In the genomic region with DNA sequence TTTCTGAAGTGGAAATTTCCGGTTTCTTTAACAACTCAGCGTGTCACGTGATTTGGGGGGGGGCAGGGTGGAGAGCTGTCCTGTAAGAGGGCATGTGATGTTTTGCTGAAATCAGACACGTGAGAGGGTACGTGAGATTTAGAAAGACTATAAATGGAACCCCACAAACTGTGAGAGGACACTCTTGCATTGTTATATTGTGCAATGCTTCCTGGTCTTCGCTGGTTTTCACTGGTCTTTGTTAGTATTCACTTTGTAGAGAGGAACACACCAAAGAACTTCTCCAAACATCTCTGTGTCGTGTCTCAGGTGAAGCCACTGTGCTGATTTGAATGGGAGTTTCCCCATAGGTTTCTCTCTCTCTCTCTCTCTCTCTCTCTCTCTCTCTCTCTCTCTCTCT, we compare ENCODE assay signal across 9 mouse cellular contexts.
DNase-seq lines count a peak whose midpoint lies in the region; ATAC-seq lines count a peak whose summit lies in the region.
"Had no signal": no experiment of that assay in that cellular context is flagged by ENCODE, and none has a peak within 500 bp of the region (broad histone marks: within the 10 kb centered on the region; RNA-seq: fewer than 3 reads in every experiment).

No protein-coding gene starts in this region.

- peak; percentile 62 to 78; a peak in 2 of 4 replicates for ATAC-seq in hematopoietic stem cell, adult 5-6 weeks (replicated peaks in 1 of 2; ENCODE audit: insufficient read depth in 1 of 2, low FRiP score in 2 of 2, low TSS enrichment in 1 of 2, low read depth in 1 of 2, poor library complexity in 2 of 2, severe bottlenecking in 2 of 2)
- peak; percentile 80 for ATAC-seq in megakaryocyte, adult 5-6 weeks (ENCODE audit: poor library complexity, severe bottlenecking)

- peak; percentile 22 for DNase-seq in thymus, postnatal 4 days
- no peak for DNase-seq in thymus, postnatal 10 days (ENCODE audit: low spot score in 2 of 2)
- DNase-seq in cerebellum, postnatal 36 days, result no peak
- DNase-seq in layer of hippocampus, adult 8-10 months (ENCODE audit: low spot score in 2 of 2), result no peak
- no peak for DNase-seq in yolk sac, embryonic 10.5 days (ENCODE audit: low spot score)
- no peak for DNase-seq in left cerebral cortex, adult 9 months (ENCODE audit: low spot score in 2 of 2)
- DNase-seq: kidney, adult 18-20 months had no signal
